Mouse (Mus musculus) embryonic facial prominence, embryonic 15.5 days (tissue): ENCODE measurements around the gene 9530077C05Rik. TPM values are rescaled to one million over a fixed set of nuclear protein-coding genes. Genes with fewer than 3 reads are reported as not detected.
A peak's percentile ranks its signal among the peaks of the same experiment; 100 is the strongest.
"Not testable (repeated sequence)": the region's sequence is repeated elsewhere in the genome, so short reads cannot be mapped to it uniquely, and the experiment has no call there.

Experiments
- ATAC-seq: fragments of 200-750 bp; cut with Nextera tagmentation; 2 replicates; pipeline ENCODE4 v1.8.0; 2017; ENCODE audit warnings: low read depth, moderate TSS enrichment; ENCODE audit not compliant: insufficient number of reproducible peaks, low FRiP score, low TSS enrichment
- H3K27ac ChIP-seq: fragments of 300-500 bp; sonication (generic); replicated peaks from 2 replicates; pipeline ENCODE4 v1.5.1; 2015; ENCODE audit warnings: mild to moderate bottlenecking, inconsistent platforms
- H3K27me3 ChIP-seq: fragments of 300-500 bp; sonication (generic); 2 replicates; pipeline ENCODE4 v1.6.1; 2015; ENCODE audit warnings: inconsistent platforms
- H3K36me3 ChIP-seq: fragments of 300-500 bp; sonication (generic); 2 replicates; pipeline ENCODE4 v1.6.1; 2015; ENCODE audit warnings: mild to moderate bottlenecking, inconsistent platforms
- H3K4me1 ChIP-seq: fragments of 300-500 bp; sonication (generic); 2 replicates; pipeline ENCODE4 v1.6.1; 2015; ENCODE audit warnings: inconsistent platforms
- H3K4me2 ChIP-seq: fragments of 300-500 bp; sonication (generic); replicated peaks from 2 replicates; pipeline ENCODE4 v1.6.1; 2015; ENCODE audit warnings: mild to moderate bottlenecking, inconsistent platforms
- H3K4me3 ChIP-seq: fragments of 300-500 bp; sonication (generic); replicated peaks from 2 replicates; pipeline ENCODE4 v1.5.1; 2015; ENCODE audit warnings: mild to moderate bottlenecking, inconsistent platforms
- H3K9ac ChIP-seq: fragments of 300-500 bp; sonication (generic); 2 replicates; pipeline ENCODE4 v1.6.1; 2015; ENCODE audit warnings: inconsistent platforms
- H3K9me3 ChIP-seq: fragments of 300-500 bp; sonication (generic); replicated peaks from 2 replicates; pipeline ENCODE4 v1.6.1; 2016; ENCODE audit warnings: inconsistent platforms
- WGBS: fragments of 180-500 bp; shearing (Covaris S2); methylation state at CpG from one replicate; pipeline ENCODE4 v1.1.7; 2015; 5-methylcytosine and 5-hydroxymethylcytosine counted together
- polyA plus RNA-seq: library from polyadenylated mRNA; unstranded; fragments of >200 nt; fragmentation: Nextera tagmentation; extraction: Ambion mirVana; gene quantifications from 2 replicates; pipeline ENCODE4 v1.2.1, GENCODE M21; 2015

9530077C05Rik gene
- polyA plus RNA-seq, 1 experiment from 2014 or later, result 7.4 TPM

GRCm38 (mm10) chr9:22434101-22434500 is 22.8 kb downstream of the 9530077C05Rik start:
- Histone ChIP-seq H3K4me1 (peaks cover 10% of the 10 kb centered on the region), H3K9ac (no peak overlapping the region), H3K36me3 (peaks cover 5% of the 10 kb centered on the region; the same call in 1 of the 2 replicates), H3K4me3 (no peak overlapping the region), H3K9me3 (no peaks in the 10 kb centered on the region), H3K27me3 (no peaks in the 10 kb centered on the region), H3K27ac (no peak overlapping the region), H3K4me2 (no peak overlapping the region)
- ATAC-seq, result no peak
- 91% methylated on average over 2 of the region's 2 CpGs for WGBS

GRCm38 (mm10) chr9:22438826-22439225 is 27.5 kb downstream of the 9530077C05Rik start:
- Histone ChIP-seq H3K4me3 (no peak overlapping the region), H3K4me2 (no peak overlapping the region), H3K27me3 (no peaks in the 10 kb centered on the region), H3K9ac (no peak overlapping the region), H3K9me3 (no peaks in the 10 kb centered on the region), H3K36me3 (peaks cover 9% of the 10 kb centered on the region; the same call in 1 of the 2 replicates), H3K27ac (no peak overlapping the region), H3K4me1 (no peaks in the 10 kb centered on the region)
- no peak for ATAC-seq
- WGBS, result 75% methylated on average over 1 of the region's 1 CpGs

- Histone ChIP-seq H3K9me3 (no peaks in the 10 kb centered on the region), H3K9ac (no peak overlapping the region), H3K4me2 (no peak overlapping the region), H3K4me1 (no peaks in the 10 kb centered on the region), H3K27me3 (no peaks in the 10 kb centered on the region), H3K27ac (no peak overlapping the region), H3K4me3 (no peak overlapping the region), H3K36me3 (peaks cover 20% of the 10 kb centered on the region)
- no peak for ATAC-seq
- WGBS, result 79% methylated on average over 10 of the region's 10 CpGs
Observed at GRCm38 (mm10) chr9:22443157-22443556, 31.8 kb downstream of the 9530077C05Rik start.

- H3K4me1 ChIP-seq, result no peaks in the 10 kb centered on the region
- H3K36me3 ChIP-seq, result peaks cover 40% of the 10 kb centered on the region
- H3K27ac ChIP-seq, result no peak overlapping the region
- no peak overlapping the region for H3K9ac ChIP-seq
- no peak overlapping the region for H3K4me2 ChIP-seq
- no peak overlapping the region for H3K4me3 ChIP-seq
- H3K9me3 ChIP-seq, result no peaks in the 10 kb centered on the region
- 65% methylated on average over 1 of the region's 1 CpGs for WGBS
- ATAC-seq, result no peak
- no peaks in the 10 kb centered on the region for H3K27me3 ChIP-seq
Observed at GRCm38 (mm10) chr9:22445123-22445522, 33.8 kb downstream of the 9530077C05Rik start.

GRCm38 (mm10) chr9:22447213-22447612 is 35.9 kb downstream of the 9530077C05Rik start:
- Histone ChIP-seq H3K9me3 (no peaks in the 10 kb centered on the region), H3K4me3 (no peak overlapping the region), H3K9ac (no peak overlapping the region), H3K4me2 (no peak overlapping the region), H3K36me3 (peaks cover 60% of the 10 kb centered on the region), H3K4me1 (no peaks in the 10 kb centered on the region), H3K27ac (no peak overlapping the region), H3K27me3 (no peaks in the 10 kb centered on the region)
- WGBS, result 82% methylated on average over 5 of the region's 5 CpGs
- no peak for ATAC-seq

GRCm38 (mm10) chr9:22448420-22448819 is 37.1 kb downstream of the 9530077C05Rik start:
- Histone ChIP-seq H3K36me3 (peaks cover 68% of the 10 kb centered on the region), H3K4me1 (no peaks in the 10 kb centered on the region), H3K9ac (no peak overlapping the region), H3K9me3 (no peaks in the 10 kb centered on the region), H3K27ac (no peak overlapping the region), H3K4me3 (no peak overlapping the region), H3K27me3 (no peaks in the 10 kb centered on the region), H3K4me2 (no peak overlapping the region)
- ATAC-seq, result no peak
- WGBS, result 84% methylated on average over 13 of the region's 13 CpGs

GRCm38 (mm10) chr9:22449209-22449608 is 37.9 kb downstream of the 9530077C05Rik start:
- ATAC-seq, result no peak
- Histone ChIP-seq H3K9me3 (no peaks in the 10 kb centered on the region), H3K4me3 (no peak overlapping the region), H3K27ac (no peak overlapping the region), H3K4me1 (no peaks in the 10 kb centered on the region), H3K36me3 (peaks cover 76% of the 10 kb centered on the region), H3K27me3 (no peaks in the 10 kb centered on the region), H3K9ac (no peak overlapping the region), H3K4me2 (no peak overlapping the region)
- 86% methylated on average over 6 of the region's 6 CpGs for WGBS

- no peak overlapping the region for H3K4me2 ChIP-seq
- H3K4me1 ChIP-seq, result no peaks in the 10 kb centered on the region
- no peak for ATAC-seq
- no peak overlapping the region for H3K9ac ChIP-seq
- no peaks in the 10 kb centered on the region for H3K27me3 ChIP-seq
- WGBS, result 85% methylated on average over 10 of the region's 10 CpGs
- no peaks in the 10 kb centered on the region for H3K9me3 ChIP-seq
- peaks cover 96% of the 10 kb centered on the region for H3K36me3 ChIP-seq
- H3K4me3 ChIP-seq, result no peak overlapping the region
- H3K27ac ChIP-seq, result no peak overlapping the region
Observed at GRCm38 (mm10) chr9:22452697-22453096, 41.4 kb downstream of the 9530077C05Rik start.

GRCm38 (mm10) chr9:22453501-22453924 is 42.2 kb downstream of the 9530077C05Rik start:
- Histone ChIP-seq H3K9ac (no peak overlapping the region), H3K36me3 (peaks cover 91% of the 10 kb centered on the region), H3K27ac (no peak overlapping the region), H3K4me2 (no peak overlapping the region), H3K9me3 (no peaks in the 10 kb centered on the region), H3K27me3 (no peaks in the 10 kb centered on the region), H3K4me3 (no peak overlapping the region), H3K4me1 (no peaks in the 10 kb centered on the region)
- peak; percentile 54; the same call in 1 of the 2 replicates for ATAC-seq
- 88% methylated on average over 10 of the region's 10 CpGs for WGBS

GRCm38 (mm10) chr9:22453990-22454389 is 42.7 kb downstream of the 9530077C05Rik start, which contains the start of gene Gm17545:
Gene Gm17545 (plus strand): TSS chr9:22454290.
- H3K4me3 ChIP-seq, H3K4me1 ChIP-seq, H3K27me3 ChIP-seq, ATAC-seq, H3K4me2 ChIP-seq, H3K9me3 ChIP-seq, H3K9ac ChIP-seq, H3K27ac ChIP-seq: not testable (repeated sequence)
- 88% methylated on average over 8 of the region's 8 CpGs for WGBS
- H3K36me3 ChIP-seq, result peaks cover 87% of the 10 kb centered on the region

GRCm38 (mm10) chr9:22455041-22455440 is 43.7 kb downstream of the 9530077C05Rik start:
- ATAC-seq, result no peak
- Histone ChIP-seq H3K36me3 (peaks cover 76% of the 10 kb centered on the region), H3K9ac (no peak overlapping the region), H3K4me2 (no peak overlapping the region), H3K27me3 (no peaks in the 10 kb centered on the region), H3K4me3 (no peak overlapping the region), H3K27ac (no peak overlapping the region), H3K9me3 (no peaks in the 10 kb centered on the region), H3K4me1 (no peaks in the 10 kb centered on the region)

GRCm38 (mm10) chr9:22457142-22457835 is 46.0 kb downstream of the 9530077C05Rik start:
- no peak overlapping the region for H3K4me3 ChIP-seq
- H3K27me3 ChIP-seq, result no peaks in the 10 kb centered on the region
- no peaks in the 10 kb centered on the region for H3K4me1 ChIP-seq
- no peak overlapping the region for H3K9ac ChIP-seq
- 72% methylated on average over 11 of the region's 11 CpGs for WGBS
- H3K9me3 ChIP-seq, result no peaks in the 10 kb centered on the region
- H3K36me3 ChIP-seq, result peaks cover 71% of the 10 kb centered on the region
- no peak overlapping the region for H3K4me2 ChIP-seq
- no peak overlapping the region for H3K27ac ChIP-seq
- no peak for ATAC-seq
